Mouse (Mus musculus) thymus, adult 2 months (tissue): ENCODE results near the gene Fasn. TPM values are rescaled to one million over a fixed set of nuclear protein-coding genes. Genes with fewer than 3 reads are reported as not detected.
A peak's percentile ranks its signal among the peaks of the same experiment; 100 is the strongest.
"Not testable (repeated sequence)": the region's sequence is repeated elsewhere in the genome, so short reads cannot be mapped to it uniquely, and the experiment has no call there.

ENCODE experiments used
- DNase-seq: peaks from one replicate; pipeline ENCODE4 v3.0.0; 2021
- H3K27ac ChIP-seq: fragments of 200-500 bp; 2 replicates; pipeline ENCODE4 v1.5.1; 2012; ENCODE audit warnings: low read length, control low read depth; ENCODE audit not compliant: control insufficient read depth, insufficient read depth
- H3K27me3 ChIP-seq: fragments of 200-500 bp; 2 replicates; pipeline ENCODE4 v1.6.1; 2012; ENCODE audit warnings: mild to moderate bottlenecking, low read length, moderate library complexity, mixed read lengths; ENCODE audit not compliant: control insufficient read depth, insufficient read depth
- H3K36me3 ChIP-seq: fragments of 200-500 bp; 2 replicates; pipeline ENCODE4 v1.6.1; 2012; ENCODE audit warnings: mild to moderate bottlenecking, low read length, moderate library complexity; ENCODE audit not compliant: control insufficient read depth, insufficient read depth
- H3K4me1 ChIP-seq: fragments of 200-500 bp; replicated peaks from 2 replicates; pipeline ENCODE4 v1.6.1; 2012; ENCODE audit warnings: low read length; ENCODE audit not compliant: control insufficient read depth, insufficient read depth
- H3K4me3 ChIP-seq: fragments of 200-500 bp; 2 replicates; pipeline ENCODE4 v1.5.1; 2012; ENCODE audit warnings: mild to moderate bottlenecking, low read length, control low read depth, moderate library complexity; ENCODE audit not compliant: control insufficient read depth, insufficient read depth
- CTCF ChIP-seq: fragments of 200-500 bp; IDR thresholded peaks from 2 replicates; pipeline ENCODE4 v1.5.1; 2012; ENCODE audit warnings: mild to moderate bottlenecking, control low read depth, low read length, moderate library complexity, borderline replicate concordance; ENCODE audit not compliant: control insufficient read depth, poor library complexity, insufficient read depth; ENCODE audit errors: extremely low read depth
- POLR2A ChIP-seq: fragments of 200-500 bp; IDR thresholded peaks from 2 replicates; pipeline ENCODE4 v1.6.1; 2012; ENCODE audit warnings: mild to moderate bottlenecking, low read length, control low read depth, moderate library complexity; ENCODE audit not compliant: control insufficient read depth, poor library complexity, insufficient read depth; ENCODE audit errors: extremely low read depth
- WGBS: fragments of 180-500 bp; shearing (Covaris S2); methylation state at CpG from one replicate; pipeline ENCODE4 v1.1.7; 2018; 5-methylcytosine and 5-hydroxymethylcytosine counted together
- polyA plus RNA-seq: library from polyadenylated mRNA; depleted of rRNA; stranded (reverse); fragments of >200 nt; gene quantifications from 2 replicates; pipeline ENCODE4 v1.2.3, GENCODE M21; 2012

Fasn gene
- polyA plus RNA-seq, 1 experiment = 973 TPM

DNA sequence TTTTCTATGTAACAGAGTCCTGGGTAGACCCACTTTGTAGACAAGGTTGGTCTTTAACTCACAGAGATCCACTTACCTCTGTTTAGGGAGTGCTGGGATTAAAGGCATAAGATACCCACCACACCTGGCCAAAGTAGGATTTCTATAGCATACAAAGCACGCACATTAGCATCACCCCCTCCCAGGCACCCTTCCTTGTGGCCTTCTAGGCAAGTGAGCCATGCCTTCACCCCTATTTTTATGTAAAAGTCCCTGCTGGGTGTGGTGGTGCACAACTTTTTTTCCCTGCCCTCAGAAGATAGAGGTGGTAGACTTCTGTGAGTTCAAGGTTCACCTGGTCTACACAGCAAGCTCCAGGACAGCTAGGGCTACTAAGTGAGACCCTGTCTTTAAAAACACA is 44.5 kb downstream of the Fasn start:
- DNase-seq = no peak
- Histone ChIP-seq H3K4me1 (peaks cover 13% of the 10 kb centered on the region), H3K27me3 (no peaks in the 10 kb centered on the region), H3K27ac (no peak overlapping the region), H3K36me3 (no peaks in the 10 kb centered on the region), H3K4me3 (no peak overlapping the region)
- TF ChIP-seq CTCF = no peak
- no peak for TF ChIP-seq POLR2A
- 81% methylated on average over 1 of the region's 1 CpGs for WGBS

DNA sequence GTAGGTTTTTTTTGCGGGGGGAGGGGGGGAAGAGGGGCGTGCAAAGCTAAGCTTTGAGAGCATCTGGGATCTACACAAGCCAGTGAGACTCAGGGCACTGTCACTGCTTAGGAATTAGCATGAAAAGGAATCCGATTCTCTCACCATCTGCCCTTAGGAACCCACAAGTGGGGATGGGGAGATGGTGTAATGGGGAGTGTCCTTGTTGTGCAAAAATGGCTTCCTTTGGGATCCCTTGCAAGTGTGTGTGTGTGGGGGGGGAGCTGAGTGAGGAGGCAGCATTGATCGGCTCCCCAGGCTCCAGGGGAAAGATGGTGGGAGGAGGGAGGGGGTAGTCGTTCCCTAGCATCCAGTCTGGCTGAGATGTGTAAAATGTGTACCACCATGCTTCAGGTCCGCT is 47.2 kb downstream of the Fasn start:
- no peak for TF ChIP-seq CTCF
- TF ChIP-seq POLR2A = no peak
- 65% methylated on average over 6 of the region's 6 CpGs for WGBS

GRCm38 (mm10) chr11:120775774-120776469 is 48.4 kb downstream of the Fasn start:
- DNase-seq = peak; percentile 95
- Histone ChIP-seq H3K27me3 (no peaks in the 10 kb centered on the region), H3K36me3 (no peaks in the 10 kb centered on the region), H3K4me1 (no peaks in the 10 kb centered on the region), H3K27ac (no peak overlapping the region), H3K4me3 (no peak overlapping the region)
- TF ChIP-seq POLR2A (no peak), CTCF (peak; percentile 100)
- 25% methylated on average over 15 of the region's 15 CpGs for WGBS

More for the DNA sequence above, 47.2 kb downstream of the Fasn start:
- no peak for DNase-seq
- Histone ChIP-seq H3K27me3 (no peaks in the 10 kb centered on the region), H3K4me1 (no peaks in the 10 kb centered on the region), H3K4me3 (no peak overlapping the region), H3K36me3 (no peaks in the 10 kb centered on the region), H3K27ac (no peak overlapping the region)

GRCm38 (mm10) chr11:120773463-120774190 is 50.7 kb downstream of the Fasn start:
- WGBS = 94% methylated on average over 7 of the region's 7 CpGs
- TF ChIP-seq POLR2A = no peak
- no peaks in the 10 kb centered on the region for H3K36me3 ChIP-seq
- no peak overlapping the region for H3K27ac ChIP-seq
- H3K27me3 ChIP-seq = no peaks in the 10 kb centered on the region
- DNase-seq = no peak
- no peaks in the 10 kb centered on the region for H3K4me1 ChIP-seq
- no peak overlapping the region for H3K4me3 ChIP-seq

DNA sequence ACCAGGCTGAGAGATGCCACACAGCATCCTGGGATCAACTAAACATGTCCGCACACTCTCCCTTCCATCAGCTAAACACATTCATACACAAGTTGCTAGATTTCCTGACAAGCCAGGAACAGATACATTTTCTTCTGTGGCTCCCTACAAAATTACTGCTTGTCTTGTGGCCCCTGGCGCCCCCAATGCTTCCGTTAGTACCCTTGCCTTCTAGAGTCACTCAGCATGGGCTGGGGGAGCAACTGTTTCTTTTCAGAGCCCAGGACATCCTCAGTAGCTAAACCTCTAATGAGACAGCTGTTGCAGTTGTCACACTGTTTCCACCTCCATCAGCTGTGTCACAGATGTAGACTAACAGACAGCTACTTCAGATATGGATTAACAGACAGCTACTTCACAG is 51.6 kb downstream of the Fasn start:
- Histone ChIP-seq H3K36me3 (no peaks in the 10 kb centered on the region), H3K27me3 (no peaks in the 10 kb centered on the region), H3K4me1 (no peaks in the 10 kb centered on the region), H3K27ac (no peak overlapping the region), H3K4me3 (no peak overlapping the region)
- WGBS = 95% methylated on average over 3 of the region's 3 CpGs
- DNase-seq = no peak
- TF ChIP-seq POLR2A (no peak), CTCF (no peak)

DNA sequence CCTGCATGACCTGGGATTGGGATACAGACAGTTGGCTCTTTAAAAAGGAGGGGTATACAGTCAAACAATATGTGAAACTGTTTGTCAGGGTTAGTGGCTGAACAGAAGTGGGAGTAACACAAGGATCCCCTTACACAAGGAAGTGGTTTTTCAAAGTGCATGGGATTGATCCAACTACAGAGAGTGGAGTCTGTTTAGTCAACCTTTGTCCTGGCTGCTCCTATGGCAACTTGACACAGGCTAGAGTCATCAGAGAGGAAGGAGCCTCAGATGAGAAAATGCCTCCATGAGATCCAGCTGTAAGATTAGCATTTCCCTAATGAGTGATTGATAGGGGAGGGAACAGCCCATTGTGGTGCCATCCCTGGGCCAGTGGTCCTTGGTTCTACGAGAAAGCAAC is 56.1 kb downstream of the Fasn start:
- no peak overlapping the region for H3K4me3 ChIP-seq
- TF ChIP-seq POLR2A (no peak), CTCF (no peak)
- H3K36me3 ChIP-seq = no peaks in the 10 kb centered on the region
- 87% methylated on average over 1 of the region's 1 CpGs for WGBS
- DNase-seq = no peak
- no peaks in the 10 kb centered on the region for H3K27me3 ChIP-seq
- H3K27ac ChIP-seq = no peak overlapping the region
- no peaks in the 10 kb centered on the region; the same call in 1 of the 2 replicates for H3K4me1 ChIP-seq

DNA sequence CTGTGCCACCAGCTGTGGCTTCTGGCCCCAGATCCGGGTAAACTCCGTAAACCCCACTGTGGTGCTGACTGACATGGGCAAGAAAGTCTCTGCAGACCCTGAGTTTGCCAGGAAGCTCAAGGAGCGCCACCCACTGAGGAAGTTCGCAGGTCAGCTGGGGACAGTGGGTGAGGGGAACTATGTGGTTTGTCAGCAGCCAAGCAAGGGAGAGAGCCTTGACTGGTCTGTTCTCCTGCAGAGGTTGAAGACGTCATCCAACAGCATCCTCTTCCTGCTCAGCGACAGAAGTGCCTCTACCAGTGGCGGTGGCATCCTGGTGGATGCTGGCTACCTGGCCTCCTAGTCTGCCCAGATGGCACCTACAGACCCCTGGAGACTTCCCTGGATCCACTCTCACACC is 57.3 kb downstream of the Fasn start:
- H3K27me3 ChIP-seq = not testable (repeated sequence)

GRCm38 (mm10) chr11:120763121-120763999 is 61.0 kb downstream of the Fasn start:
- not testable (repeated sequence) for H3K36me3 ChIP-seq, H3K4me1 ChIP-seq, H3K27me3 ChIP-seq, DNase-seq, H3K4me3 ChIP-seq, H3K27ac ChIP-seq
- WGBS = 34% methylated on average over 9 of the region's 23 CpGs

More for the DNA sequence above, 57.3 kb downstream of the Fasn start:
- 0% methylated on average over 4 of the region's 7 CpGs for WGBS
- H3K27ac ChIP-seq, H3K4me1 ChIP-seq, H3K36me3 ChIP-seq, DNase-seq, H3K4me3 ChIP-seq: not testable (repeated sequence)

DNA sequence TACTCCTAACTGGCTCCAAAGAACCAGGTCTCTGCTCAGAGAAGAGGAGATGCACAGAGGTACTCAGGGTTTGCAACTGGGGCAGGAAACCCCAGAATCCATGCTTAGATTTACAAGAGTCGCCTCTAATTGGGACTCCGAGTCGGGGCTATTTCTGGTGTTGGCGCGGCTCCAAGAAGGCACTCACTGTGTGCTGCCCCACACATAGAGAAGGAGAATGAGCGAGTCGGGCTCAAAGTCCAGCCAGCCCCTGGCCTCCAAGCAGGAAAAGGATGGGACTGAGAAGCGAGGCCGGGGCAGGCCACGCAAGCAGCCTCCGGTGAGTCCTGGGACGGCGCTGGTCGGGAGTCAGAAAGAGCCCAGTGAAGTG is 61.7 kb downstream of the Fasn start, which contains the start of gene Hmga1b:
Gene Hmga1b (plus strand): TSS at position 123 of the 370 bp plus-strand sequence.
- WGBS = 25% methylated on average over 14 of the region's 14 CpGs
- not testable (repeated sequence) for DNase-seq, H3K4me3 ChIP-seq, H3K36me3 ChIP-seq, H3K27me3 ChIP-seq, H3K4me1 ChIP-seq, H3K27ac ChIP-seq
